Mouse (Mus musculus): Measurements from ENCODE around the gene Hyal3.

GRCm38 (mm10) chr9:107578587-107578986 is 2.0 kb upstream of the Hyal3 start, which contains the start of gene Naa80:
- TF ChIP-seq CTCF (IDR thresholded peaks at IDR 0.05; ENCODE audit: extremely low read depth, insufficient read depth, insufficient read length, insufficient replicate concordance) (no peak), POLR2A (IDR thresholded peaks at IDR 0.05; ENCODE audit: low read depth, low read length) (no peak)

Measured in spleen, adult 2 months (tissue).